Mouse (Mus musculus): ENCODE data around the gene Cth. TPM values are rescaled to one million over a fixed set of nuclear protein-coding genes. Genes with fewer than 3 reads are reported as not detected.

The Cth gene
- polyA plus RNA-seq, 1 experiment from 2014 or later = 16.8 TPM

DNA sequence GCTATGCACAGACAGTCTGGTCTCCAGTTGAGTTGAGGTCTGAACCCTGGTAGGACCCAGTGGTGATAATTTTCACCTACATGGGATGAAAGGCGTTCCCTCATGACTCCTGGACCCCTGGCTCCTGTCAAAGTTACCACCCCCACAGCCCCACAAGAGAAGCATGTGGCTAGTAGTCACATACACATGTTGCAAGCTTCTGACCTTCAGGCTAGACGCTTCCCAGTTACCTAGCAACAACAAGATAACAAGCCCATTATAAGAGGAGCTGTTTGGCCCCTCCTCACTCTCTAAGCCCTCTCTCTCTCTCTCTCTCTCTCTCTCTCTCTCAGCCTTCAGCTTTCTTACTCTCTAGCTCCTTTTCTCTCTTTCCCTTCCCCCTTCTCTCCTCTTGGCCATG, 76.4 kb downstream of the Cth start:
- Histone ChIP-seq H3K9me3 (replicated peaks) (no peaks in the 10 kb centered on the region), H3K27ac (replicated peaks) (no peak overlapping the region), H3K4me1 (peaks cover 8% of the 10 kb centered on the region; the same call in 1 of the 2 replicates), H3K36me3 (no peaks in the 10 kb centered on the region), H3K4me3 (no peak overlapping the region), H3K27me3 (ENCODE audit: low read depth, poor library complexity, severe bottlenecking) (no peaks in the 10 kb centered on the region)
- DNase-seq (ENCODE audit: low spot score) = no peak
- WGBS = 44% methylated on average over 2 of the region's 2 CpGs

DNA sequence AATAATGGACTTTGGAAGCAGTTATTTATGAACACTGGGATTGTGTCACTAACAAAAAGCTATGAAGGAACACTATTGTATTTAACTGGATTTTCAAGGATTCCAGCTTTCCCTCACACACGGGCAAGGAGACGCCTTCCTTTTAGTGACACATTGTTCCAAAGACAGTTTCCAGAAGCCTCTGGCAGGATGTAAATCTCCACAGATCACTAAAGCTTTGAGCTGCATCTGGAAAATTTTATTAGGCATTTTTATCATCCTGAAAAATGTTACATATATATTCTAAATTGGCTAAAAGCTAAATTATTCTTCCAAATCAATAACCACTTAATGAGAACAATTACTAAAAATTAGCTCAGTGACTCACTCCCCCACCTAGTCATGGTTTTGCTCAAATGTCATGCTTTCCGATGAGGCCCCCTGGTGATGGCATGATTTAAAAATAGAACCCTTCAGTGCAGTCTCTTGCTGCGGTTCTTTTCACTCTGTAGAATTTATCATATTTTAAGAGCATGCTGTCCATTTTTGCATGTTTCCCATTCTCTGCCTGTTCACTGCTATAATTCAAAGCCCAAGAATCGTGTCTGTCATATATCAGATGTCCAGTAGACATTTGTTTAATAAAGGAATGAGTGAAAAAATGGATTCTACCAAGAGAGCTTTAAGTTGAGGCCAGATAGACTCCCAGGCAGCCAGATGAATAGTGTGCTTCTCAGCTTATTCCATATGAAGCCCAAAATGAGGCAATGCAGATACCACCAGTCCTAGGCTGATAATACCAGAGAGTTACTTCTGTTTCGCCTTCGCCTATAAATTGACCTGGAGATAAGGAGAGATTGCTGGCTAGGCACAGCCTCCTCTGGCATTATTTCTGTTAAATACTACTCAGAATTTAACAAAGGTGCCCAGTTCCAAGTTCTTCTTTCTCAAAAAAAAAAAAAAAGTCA, 77.3 kb downstream of the Cth start:
- Histone ChIP-seq H3K27ac (replicated peaks) (no peak overlapping the region), H3K4me1 (peaks cover 8% of the 10 kb centered on the region; the same call in 1 of the 2 replicates), H3K27me3 (ENCODE audit: low read depth, poor library complexity, severe bottlenecking) (no peaks in the 10 kb centered on the region), H3K4me3 (no peak overlapping the region), H3K36me3 (no peaks in the 10 kb centered on the region), H3K9me3 (replicated peaks) (no peaks in the 10 kb centered on the region)
- whole genome bisulfite sequencing = 85% methylated on average over 7 of the region's 7 CpGs
- DNase-seq (ENCODE audit: low spot score) = no peak

Other genes starting within 250 kb of the Cth start
- 17.9 and 22.6 TPM in 2 replicates for gene Ankrd13c, start 22.2 kb upstream of the Cth start, polyA plus RNA-seq (2016; fragmentation: Nextera tagmentation; extraction: Ambion mirVana)
- gene Srsf11, start 111.6 kb upstream of the Cth start, polyA plus RNA-seq (2016; fragmentation: Nextera tagmentation; extraction: Ambion mirVana) = 318 and 320 TPM in 2 replicates
- gene Lrrc40, start 111.6 kb upstream of the Cth start, polyA plus RNA-seq (2016; fragmentation: Nextera tagmentation; extraction: Ambion mirVana) = 85.4 and 91.6 TPM in 2 replicates

Data from midbrain, embryonic 10.5 days (tissue).